Mouse (Mus musculus): ENCODE measurements around the gene CN725425. TPM values are rescaled to one million over a fixed set of nuclear protein-coding genes. Genes with fewer than 3 reads are reported as not detected.

CN725425 gene
- total RNA-seq, 2 experiments from 2014 or later: not detected

Other genes with a start within 250 kb of the CN725425 start
- 1 to 10 TPM; 5.9 to 6.3 TPM for gene Kif21a, start 149.5 kb upstream of the CN725425 start, total RNA-seq (2021)
- gene Abcd2, start 7.7 kb upstream of the CN725425 start, total RNA-seq (2021): 10 to 100 TPM; 11.9 to 13.7 TPM

Data from gastrocnemius, postnatal 4 days (tissue).